Mouse (Mus musculus) lung, adult 18-20 months (tissue): ENCODE results near the gene Lgals1.

Source experiments
- DNase-seq, 2 experiments: peaks; one replicate each; pipeline ENCODE4 v3.0.0; 2022; ENCODE audit warnings: mixed read lengths in 2 of 2

Lgals1 gene

DNA sequence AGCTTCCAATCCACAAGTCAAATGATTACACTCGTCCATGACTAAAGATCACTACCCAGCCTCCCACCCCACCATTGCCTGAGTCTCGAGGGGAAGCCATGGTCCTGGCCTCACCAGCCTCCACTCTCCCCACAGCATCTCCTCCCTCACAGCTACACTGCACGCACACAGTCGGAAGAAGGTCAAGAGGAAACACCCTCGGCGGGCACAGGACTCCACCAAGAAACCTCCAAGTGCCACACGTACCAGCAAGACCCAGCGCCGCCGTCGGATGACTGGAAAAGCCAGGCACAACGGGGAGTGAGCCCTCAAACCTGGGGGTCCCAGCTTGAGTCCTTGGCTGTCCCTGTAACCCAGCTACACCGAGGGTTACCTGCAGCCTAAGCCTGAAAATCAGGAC lies 13.8 kb downstream of the Lgals1 start:
- DNase-seq = no peak

DNA sequence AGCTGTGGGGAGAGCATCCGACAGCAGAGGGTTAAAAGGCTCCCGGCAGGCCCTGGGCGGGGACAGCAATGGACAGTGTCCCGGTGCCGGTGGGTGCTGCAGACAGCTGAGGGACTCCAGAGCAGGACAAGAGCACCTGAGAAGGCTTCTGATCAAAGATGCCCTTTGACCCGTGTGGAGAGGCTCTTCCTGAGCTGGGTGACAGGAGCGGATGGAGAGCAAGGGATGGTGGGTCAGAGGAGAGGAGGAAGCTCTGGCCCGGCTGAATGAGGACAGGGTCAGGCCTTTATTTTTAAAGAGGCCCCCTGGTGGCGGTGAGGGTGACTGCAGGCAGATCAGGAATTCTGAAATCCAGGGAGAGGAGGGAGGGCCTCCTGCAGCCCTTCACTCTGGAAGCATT lies 16.1 kb downstream of the Lgals1 start:
- DNase-seq = peak; percentile 76 to 79

DNA sequence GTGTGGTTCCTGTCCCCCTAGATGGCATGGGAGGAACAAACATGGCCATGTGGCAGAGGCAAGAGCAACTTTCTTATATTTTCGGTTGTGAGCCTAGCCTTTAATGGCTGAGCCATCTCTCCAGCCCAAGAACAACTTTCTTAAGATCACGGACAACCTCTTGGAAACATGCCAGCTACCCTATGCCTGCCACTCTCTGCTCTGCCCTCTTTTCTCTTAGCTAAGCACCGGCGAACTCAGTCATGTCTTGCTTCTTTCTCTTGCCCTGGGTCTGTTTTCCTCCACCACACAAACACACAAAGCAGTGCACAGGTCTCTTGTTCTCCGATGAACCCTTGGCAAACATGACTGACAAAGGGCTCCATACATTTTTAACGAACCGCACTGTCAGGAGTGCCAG lies 19.7 kb downstream of the Lgals1 start:
- DNase-seq = no peak

DNA sequence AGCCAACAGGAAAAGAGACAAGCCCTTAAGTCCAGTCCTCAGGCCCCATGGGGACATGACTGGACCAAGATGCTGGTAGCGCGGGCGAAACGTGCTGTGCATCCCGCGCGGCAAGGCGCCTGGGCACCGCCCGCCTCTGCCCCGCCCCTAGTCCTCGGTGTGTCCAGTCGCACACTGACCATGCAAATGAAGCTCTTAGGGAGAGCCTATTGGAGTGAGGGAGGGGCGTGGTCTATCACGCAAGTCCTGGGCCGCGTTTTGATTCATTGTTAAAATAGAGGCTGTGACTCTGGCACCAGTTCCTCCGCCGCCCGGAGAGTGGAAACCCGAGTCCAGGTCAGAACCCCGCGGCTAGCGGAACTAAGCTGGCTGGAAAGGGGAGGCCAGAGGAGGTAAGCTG lies 21.1 kb downstream of the Lgals1 start, which contains the start of gene Triobp:
Gene Triobp, plus strand, starts transcription at position 68 of the 400 bp plus-strand sequence.
- peak; percentile 90 to 93 for DNase-seq

DNA sequence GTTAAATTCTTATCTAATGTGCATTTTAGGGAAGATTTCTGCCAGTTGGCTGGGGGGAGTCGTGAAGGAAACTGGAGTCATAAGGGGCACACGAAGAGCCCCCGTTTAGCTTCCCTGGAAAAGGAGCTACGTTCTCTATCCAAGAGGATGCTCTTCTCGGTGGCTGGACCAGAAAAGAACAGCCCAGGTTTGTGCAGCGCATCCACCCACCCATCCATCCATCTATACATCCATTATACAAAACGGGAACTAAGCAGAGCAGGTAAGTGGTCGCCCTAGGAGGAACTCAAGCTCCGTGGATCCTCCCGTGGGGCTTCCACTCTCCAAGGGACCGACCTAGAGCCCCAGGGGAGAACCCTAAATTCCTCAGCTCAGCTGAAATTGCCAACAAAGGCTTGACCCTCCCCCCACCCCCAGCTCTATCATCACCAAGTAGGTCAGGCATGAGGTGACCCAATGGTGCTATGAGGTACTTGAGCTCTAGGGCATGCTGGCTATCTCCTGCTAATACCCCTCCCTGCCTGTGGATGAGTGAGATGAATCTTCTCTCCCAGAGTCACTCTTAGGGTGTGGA lies 21.7 kb downstream of the Lgals1 start:
- DNase-seq = no peak

DNA sequence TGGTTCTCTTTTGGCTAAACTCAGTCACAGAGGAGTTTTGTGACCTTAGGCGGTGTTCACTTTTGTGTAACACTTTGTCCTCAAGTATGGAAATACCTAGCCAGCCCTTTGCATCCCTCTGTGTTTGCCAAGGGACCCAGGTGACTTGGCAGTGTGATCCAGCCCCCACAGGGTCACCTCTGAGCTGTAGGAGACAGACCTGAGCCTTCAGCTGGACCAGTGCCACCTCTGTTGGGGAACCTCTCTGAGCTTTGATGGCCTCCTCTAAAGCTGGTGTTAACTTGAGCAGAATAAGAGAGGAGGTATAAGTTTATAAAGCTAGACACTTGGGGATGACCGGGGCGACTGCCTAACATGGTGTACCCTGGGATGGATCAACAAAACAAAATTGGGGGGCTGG lies 22.4 kb downstream of the Lgals1 start:
- no peak for DNase-seq

DNA sequence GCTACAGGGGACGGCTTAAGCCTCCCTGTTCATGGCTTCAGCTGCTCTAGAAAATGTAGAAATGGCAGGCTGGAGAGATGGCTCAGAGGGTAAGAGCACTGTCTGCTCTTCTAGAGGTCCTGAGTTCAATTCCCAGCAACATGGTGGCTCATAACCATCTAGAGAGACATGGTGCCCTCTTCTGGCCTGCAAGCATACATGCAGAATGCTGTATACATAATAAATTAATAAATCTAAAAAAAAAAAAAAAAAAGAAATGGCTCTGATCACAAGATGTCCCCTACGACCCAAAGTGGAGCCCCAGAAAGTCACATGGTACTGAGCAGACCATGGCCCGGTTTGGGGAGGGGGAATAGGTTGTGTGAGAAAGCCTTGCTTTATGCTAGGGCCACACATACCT lies 29.1 kb downstream of the Lgals1 start:
- DNase-seq = no peak

DNA sequence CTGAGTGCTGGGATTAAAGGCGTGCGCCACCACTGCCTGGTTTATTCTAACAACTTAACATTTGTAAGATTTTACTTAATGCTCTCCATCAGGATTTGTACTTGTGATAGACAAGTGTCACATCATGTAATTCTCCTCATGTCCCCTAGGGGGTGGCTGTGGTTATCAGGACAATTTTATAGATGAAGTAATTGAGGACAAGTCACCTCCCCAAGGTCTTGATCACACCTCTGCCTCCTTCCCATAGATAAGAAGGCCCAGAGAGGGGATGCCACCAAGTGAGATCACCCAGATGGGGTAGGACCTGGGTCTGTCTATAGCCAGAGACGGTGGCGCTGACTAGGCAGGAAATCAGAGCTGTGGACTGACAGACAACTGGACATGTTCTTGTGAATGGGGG lies 29.8 kb downstream of the Lgals1 start:
- no peak for DNase-seq

DNA sequence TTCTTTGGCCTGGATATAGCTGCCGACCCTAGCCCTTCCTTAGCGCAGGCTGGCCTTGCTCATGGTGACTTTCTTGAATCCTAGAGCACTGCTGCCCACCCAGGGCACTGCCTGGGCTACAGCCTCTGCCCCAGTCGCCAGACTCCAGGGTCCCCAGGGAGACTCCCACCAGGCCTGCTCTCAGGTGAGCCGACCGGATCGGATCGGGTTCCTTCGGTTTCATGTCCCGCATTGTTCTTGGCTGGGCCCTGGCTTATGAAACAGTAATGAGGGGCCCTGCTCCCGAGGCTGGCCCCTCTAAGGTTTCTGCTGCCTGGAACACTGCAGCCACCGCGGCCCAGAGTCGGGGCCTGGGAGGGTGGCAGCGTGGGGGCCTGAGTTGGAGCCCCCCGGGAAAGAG lies 30.5 kb downstream of the Lgals1 start:
- no peak for DNase-seq

DNA sequence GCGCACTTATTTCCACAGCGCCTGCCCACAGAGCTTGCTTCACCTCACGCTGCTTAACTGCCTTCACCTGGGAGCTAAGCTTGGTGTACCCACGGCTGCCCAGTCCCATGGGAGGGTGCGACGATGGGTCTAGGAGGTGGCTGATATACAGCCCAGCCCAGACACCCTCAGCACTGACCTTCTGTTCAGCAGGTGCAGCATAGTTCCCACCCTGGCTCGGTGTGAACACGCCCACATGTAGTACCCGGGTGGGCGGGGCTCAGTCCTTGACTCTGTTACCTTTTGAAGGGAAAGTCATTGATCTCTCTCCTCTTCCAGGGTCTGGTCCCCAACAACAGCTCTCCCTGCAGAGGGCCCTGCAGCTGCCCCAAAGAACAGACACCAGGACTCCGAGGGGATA lies 33.0 kb downstream of the Lgals1 start:
- no peak for DNase-seq

DNA sequence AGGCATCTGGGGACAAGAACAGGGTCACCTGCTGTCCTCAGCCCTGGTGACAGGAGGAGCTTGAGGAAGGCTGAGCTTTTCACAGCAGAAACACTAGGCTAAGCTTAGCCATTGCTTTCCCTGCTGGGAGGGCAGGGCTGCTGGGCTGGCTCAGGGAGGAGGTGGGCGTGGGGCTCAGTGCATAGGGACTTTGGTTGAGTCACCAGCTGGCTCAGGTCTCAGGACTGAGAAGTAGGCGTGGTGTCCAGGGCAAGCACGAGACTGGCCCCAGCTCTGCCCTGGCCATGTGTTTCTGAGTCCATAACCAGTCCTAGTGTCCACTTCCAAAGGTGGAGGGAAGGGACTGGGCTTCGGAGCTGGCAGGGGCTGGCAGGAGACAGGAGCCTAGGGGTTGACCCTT lies 33.6 kb downstream of the Lgals1 start:
- DNase-seq = peak; percentile 61 to 64

DNA sequence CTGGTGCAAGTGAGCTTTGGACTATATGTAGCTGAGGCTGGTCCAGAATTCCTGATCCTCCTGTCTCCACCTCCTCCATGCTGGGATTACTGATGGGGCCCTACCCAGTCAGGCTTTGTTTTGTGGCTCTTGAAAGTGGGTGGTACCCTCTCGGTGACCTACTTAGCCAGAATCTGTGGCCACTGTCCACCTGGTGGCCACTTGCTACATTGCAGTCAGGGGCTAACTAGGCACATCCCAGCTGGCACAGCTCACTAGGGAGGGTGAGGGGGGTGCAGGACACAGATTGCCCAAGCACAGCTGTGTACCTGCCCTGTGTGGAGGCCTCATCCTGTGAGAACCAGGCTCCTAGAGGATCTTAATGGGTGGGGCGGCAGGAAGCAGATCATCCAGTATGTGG lies 36.4 kb downstream of the Lgals1 start:
- peak; percentile 74 to 81 for DNase-seq

DNA sequence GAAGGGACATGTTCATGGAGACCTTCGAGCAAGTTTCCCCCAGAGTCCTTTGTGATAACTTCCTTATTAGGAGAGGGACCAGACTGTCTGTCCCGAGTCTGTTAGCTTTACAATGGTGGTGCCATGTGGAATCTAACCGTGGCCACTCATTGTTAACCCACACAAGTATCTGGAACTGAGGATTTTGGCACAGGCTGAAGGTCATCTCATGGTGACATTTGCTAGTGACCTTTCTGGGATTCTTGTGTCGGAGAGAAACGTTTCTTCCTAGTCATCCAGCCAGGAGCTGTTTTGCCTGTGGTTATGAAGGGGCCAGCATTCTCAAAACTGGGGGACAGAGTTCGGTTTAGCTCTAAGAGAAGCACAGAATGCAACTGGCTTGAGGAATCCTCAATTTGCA lies 45.1 kb downstream of the Lgals1 start:
- DNase-seq = no peak

DNA sequence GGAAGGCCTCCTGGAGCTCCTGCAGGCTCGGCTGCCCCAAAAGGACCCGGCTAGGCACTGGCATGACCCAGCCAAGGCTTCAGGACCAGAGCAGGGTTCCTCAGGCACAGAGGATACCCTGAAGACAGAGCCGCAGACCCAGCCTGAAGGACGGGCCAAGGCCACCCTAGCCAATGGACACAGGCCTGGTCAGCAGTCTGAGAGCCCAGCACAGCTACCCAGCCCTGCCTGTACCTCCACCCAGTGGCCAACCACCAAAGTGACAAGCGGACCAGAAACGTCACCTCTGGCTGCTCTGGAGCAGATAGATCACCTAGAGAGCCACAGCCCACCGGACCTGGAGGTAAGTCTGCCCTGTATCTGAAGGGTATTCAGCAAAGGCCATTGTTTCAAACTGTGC lies 47.4 kb downstream of the Lgals1 start:
- no peak for DNase-seq

DNA sequence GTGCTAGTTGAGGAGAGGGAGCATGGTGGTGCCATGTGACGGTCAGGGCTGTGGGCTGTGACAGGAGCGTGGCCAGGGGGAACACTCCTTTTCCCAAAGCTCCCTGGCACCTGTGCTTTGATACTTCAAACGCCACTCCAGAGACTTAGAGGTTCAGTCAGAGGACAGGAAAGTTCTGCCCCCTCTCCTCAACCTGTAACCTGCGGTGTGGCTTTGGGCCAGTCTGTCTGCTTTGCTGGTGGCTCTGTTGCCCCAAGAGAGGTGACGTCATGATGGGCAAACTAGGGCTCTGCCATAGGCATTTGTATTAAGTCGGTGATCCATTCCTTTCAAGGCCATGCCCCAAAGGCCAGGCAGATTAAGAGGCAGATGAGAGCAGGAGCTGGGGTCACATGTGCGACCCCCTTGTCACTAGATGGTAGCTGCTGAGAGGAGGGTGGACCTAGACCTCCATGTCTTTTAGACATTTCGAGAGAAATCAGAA lies 51.2 kb downstream of the Lgals1 start:
- DNase-seq = peak; percentile 59 to 78

DNA sequence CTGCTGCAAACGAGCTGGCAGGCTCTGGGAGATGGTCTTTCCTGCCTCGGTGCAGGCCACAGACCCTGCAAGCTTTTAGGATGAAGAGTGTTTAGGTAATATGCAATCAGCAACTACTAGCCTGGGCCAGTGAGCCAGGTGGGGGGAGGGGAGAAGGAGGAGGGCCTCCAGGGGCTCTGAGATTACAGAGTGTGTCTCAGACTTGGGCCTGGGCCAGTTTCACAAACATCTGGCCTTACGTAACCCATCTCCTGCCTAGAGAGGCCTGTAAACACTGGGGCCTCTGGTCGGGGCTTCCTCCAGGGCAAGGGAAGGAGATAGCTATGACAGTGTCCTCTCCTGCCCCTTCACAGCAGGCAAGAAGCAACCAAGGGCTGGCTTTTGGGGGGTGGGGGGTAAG lies 52.4 kb downstream of the Lgals1 start:
- DNase-seq = peak; percentile 85 to 88
